Mouse (Mus musculus): ENCODE results near the gene Prkn. TPM values are rescaled to one million over a fixed set of nuclear protein-coding genes. Genes with fewer than 3 reads are reported as not detected.

Prkn gene
- total and polyA plus RNA-seq, 3 experiments = 0.39 to 0.50 TPM; not detected in 1

DNA sequence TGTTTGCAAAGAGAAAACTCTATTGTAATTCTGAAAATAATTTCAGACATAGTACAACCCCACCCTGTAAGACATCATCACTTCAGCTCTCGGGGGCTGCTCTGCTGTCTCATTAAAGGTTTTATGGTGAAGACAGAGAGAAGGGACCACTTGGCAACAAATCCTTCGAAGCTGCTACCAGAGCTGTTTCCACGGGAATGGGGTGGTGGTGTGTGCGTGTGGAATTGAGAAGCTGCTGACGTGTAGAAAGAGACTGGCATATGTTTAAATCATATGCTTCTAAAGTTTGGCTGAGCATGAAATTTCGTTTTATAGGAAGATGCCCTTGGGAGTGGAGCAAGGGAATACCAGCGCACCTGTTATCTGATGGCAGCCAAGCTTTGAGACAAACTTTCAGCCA lies 514.2 kb downstream of the Prkn start:
- H3K79me2 ChIP-seq (ENCODE audit: control insufficient read depth, insufficient read depth, low read length, poor library complexity) = no peaks in the 10 kb centered on the region

GRCm38 (mm10) chr17:11375461-11375860 lies 535.3 kb downstream of the Prkn start:
- Histone ChIP-seq H3K79me2 (ENCODE audit: control insufficient read depth, insufficient read depth, low read length, poor library complexity) (no peaks in the 10 kb centered on the region), H3K36me3 (ENCODE audit: control insufficient read depth in 1 of 2, insufficient read depth in 2 of 2, low read length in 2 of 2) (peaks cover 0 to 2% of the 10 kb centered on the region in 2 experiments; a peak in 1 of 4 replicates), H3K4me1 (ENCODE audit: control insufficient read depth in 1 of 2, insufficient read depth in 2 of 2, low read length in 2 of 2) (peaks cover 0 to 9% of the 10 kb centered on the region in 2 experiments; a peak in 2 of 4 replicates), H3K9me3 (replicated peaks; ENCODE audit: insufficient read depth, low read length) (no peaks in the 10 kb centered on the region), H3K9ac (ENCODE audit: control insufficient read depth, low read depth, low read length, poor library complexity, severe bottlenecking) (no peak overlapping the region), H3K27me3 (ENCODE audit: control insufficient read depth in 1 of 2, insufficient read depth in 2 of 2, low read length in 2 of 2) (no peaks in the 10 kb centered on the region), H3K27ac (ENCODE audit: control insufficient read depth, low read depth, low read length) (no peak overlapping the region), H3K4me3 (ENCODE audit: control insufficient read depth in 1 of 2, insufficient read depth in 1 of 2, low read depth in 2 of 2, low read length in 2 of 2) (no peak overlapping the region)
- peak; percentile 52 for DNase-seq (ENCODE audit: low read depth, low spot score)
- TF ChIP-seq GATA1 (IDR thresholded peaks at IDR 0.05; ENCODE audit: low read depth, low read length) (peak; percentile 7; the same call in 1 of the 2 replicates), MYC (IDR thresholded peaks at IDR 0.05; ENCODE audit: low read depth, low read length) (no peak), ZKSCAN1 (IDR thresholded peaks at IDR 0.05; ENCODE audit: low read depth, low read length) (no peak), USF1 (IDR thresholded peaks at IDR 0.05; ENCODE audit: low read depth, low read length) (no peak), TBP (IDR thresholded peaks at IDR 0.05; ENCODE audit: low read depth, low read length) (no peak), POLR2AphosphoS5 (IDR thresholded peaks at IDR 0.05; ENCODE audit: borderline replicate concordance, low read depth, low read length) (no peak), ELF1 (IDR thresholded peaks at IDR 0.05; ENCODE audit: low read depth, low read length) (no peak), JUND (IDR thresholded peaks at IDR 0.05; ENCODE audit: low read depth, low read length) (no peak), NELFE (IDR thresholded peaks at IDR 0.05; ENCODE audit: low read depth, low read length) (no peak), POLR2AphosphoS2 (IDR thresholded peaks at IDR 0.05; ENCODE audit: low read length) (no peak), NRF1 (IDR thresholded peaks at IDR 0.05; ENCODE audit: insufficient read depth, low read depth, low read length, poor library complexity, severe bottlenecking) (no peak), CHD2 (IDR thresholded peaks at IDR 0.05; ENCODE audit: low read length) (no peak), TCF12 (IDR thresholded peaks at IDR 0.05; ENCODE audit: low read depth, low read length) (0 out of 2 replicates have a peak, but pooled peaks have one; percentile 15), KAT2A (conservative IDR thresholded peaks at IDR 0.05; ENCODE audit: low read depth, low read length) (no peak), UBTF (IDR thresholded peaks at IDR 0.05; ENCODE audit: borderline replicate concordance, insufficient read depth, low read depth, low read length) (no peak), MEF2A (IDR thresholded peaks at IDR 0.05; ENCODE audit: extremely low read depth, insufficient replicate concordance, low read depth, low read length, poor library complexity, severe bottlenecking) (no peak), EP300 (IDR thresholded peaks at IDR 0.05; ENCODE audit: low read depth in 1 of 2, low read length in 2 of 2) (peak; percentile 32 to 68; a peak in 3 of 4 replicates), SMC3 (IDR thresholded peaks at IDR 0.05; ENCODE audit: low read depth, low read length) (no peak), MYB (IDR thresholded peaks at IDR 0.05; ENCODE audit: low read depth, low read length) (no peak), MAZ (IDR thresholded peaks at IDR 0.05; ENCODE audit: low read depth, low read length) (no peak), ETS1 (IDR thresholded peaks at IDR 0.05; ENCODE audit: low read depth, low read length) (no peak), SIN3A (IDR thresholded peaks at IDR 0.05; ENCODE audit: low read length) (no peak), RAD21 (IDR thresholded peaks at IDR 0.05; ENCODE audit: low read depth, low read length) (no peak), POLR2A (IDR thresholded peaks at IDR 0.05; ENCODE audit: control insufficient read depth in 1 of 2, insufficient read depth in 1 of 2, low read depth in 1 of 2, low read length in 2 of 2, poor library complexity in 1 of 2) (no peak), BHLHE40 (IDR thresholded peaks at IDR 0.05; ENCODE audit: borderline replicate concordance, low read depth, low read length) (no peak), RCOR1 (IDR thresholded peaks at IDR 0.05; ENCODE audit: low read depth, low read length) (peak; percentile 66; the same call in 1 of the 2 replicates)

More for the DNA sequence above, 514.2 kb downstream of the Prkn start:
- no peaks in the 10 kb centered on the region for H3K4me1 ChIP-seq (ENCODE audit: control insufficient read depth in 1 of 2, insufficient read depth in 2 of 2, low read length in 2 of 2)
- no peak overlapping the region for H3K4me3 ChIP-seq (ENCODE audit: control insufficient read depth in 1 of 2, insufficient read depth in 1 of 2, low read depth in 2 of 2, low read length in 2 of 2)
- H3K9ac ChIP-seq (ENCODE audit: control insufficient read depth, low read depth, low read length, poor library complexity, severe bottlenecking) = no peak overlapping the region
- no peak overlapping the region for H3K27ac ChIP-seq (ENCODE audit: control insufficient read depth, low read depth, low read length)
- no peak for DNase-seq (ENCODE audit: low read depth, low spot score)
- no peaks in the 10 kb centered on the region for H3K9me3 ChIP-seq (replicated peaks; ENCODE audit: insufficient read depth, low read length)
- no peaks in the 10 kb centered on the region for H3K36me3 ChIP-seq (ENCODE audit: control insufficient read depth in 1 of 2, insufficient read depth in 2 of 2, low read length in 2 of 2)
- TF ChIP-seq MYC (IDR thresholded peaks at IDR 0.05; ENCODE audit: low read depth, low read length) (no peak), NRF1 (IDR thresholded peaks at IDR 0.05; ENCODE audit: insufficient read depth, low read depth, low read length, poor library complexity, severe bottlenecking) (no peak), MAX (IDR thresholded peaks at IDR 0.05; ENCODE audit: low read length) (no peak), BHLHE40 (IDR thresholded peaks at IDR 0.05; ENCODE audit: borderline replicate concordance, low read depth, low read length) (no peak)
- H3K27me3 ChIP-seq (ENCODE audit: control insufficient read depth in 1 of 2, insufficient read depth in 2 of 2, low read length in 2 of 2) = no peaks in the 10 kb centered on the region

Measured in MEL (cell line).